24 mouse cellular contexts compared by ENCODE assay signal in the genomic region with DNA sequence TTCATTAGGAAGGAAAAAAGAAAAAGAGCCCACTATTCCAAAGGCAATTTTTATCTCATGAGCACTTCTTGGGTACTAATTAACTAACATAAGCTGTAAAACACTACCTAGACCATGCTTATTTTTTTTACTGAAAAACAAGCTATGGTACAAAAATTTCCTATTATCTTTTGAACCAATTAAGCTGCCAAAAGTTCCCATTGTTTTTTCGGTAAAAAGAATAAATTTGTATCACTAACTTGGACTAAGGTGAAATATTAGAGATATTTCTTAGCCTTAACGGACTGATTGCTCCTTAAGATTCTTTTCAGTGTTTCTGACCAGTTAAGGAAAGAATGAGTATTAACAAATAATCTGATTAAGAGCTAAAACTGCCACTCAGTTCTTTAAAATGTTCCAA. TPM values are rescaled to one million over a fixed set of nuclear protein-coding genes. Genes with fewer than 3 reads are reported as not detected.
DNase-seq lines count a peak whose midpoint lies in the region; ATAC-seq and TF ChIP-seq lines count a peak whose summit lies in the region.
"Had no signal": no experiment of that assay in that cellular context is flagged by ENCODE, and none has a peak within 500 bp of the region (broad histone marks: within the 10 kb centered on the region; RNA-seq: fewer than 3 reads in every experiment).

No protein-coding gene starts in this region.

- ATAC-seq in hindbrain, postnatal 0 days, result no peak
- ATAC-seq in midbrain, embryonic 16.5 days, result no peak
- no peak for ATAC-seq in hindbrain, embryonic 15.5 days (ENCODE audit: low FRiP score, low read depth)
- ATAC-seq: CD4-positive, CD25-positive, alpha-beta regulatory T cell, adult 4 months; forebrain, embryonic 16.5 days; lung, postnatal 0 days had no signal

- H3K79me2 ChIP-seq in MEL (ENCODE audit: control insufficient read depth, insufficient read depth, low read length, poor library complexity), result peaks cover 14% of the 10 kb centered on the region

- TF ChIP-seq RAD21 in MEL (IDR thresholded peaks at IDR 0.05; ENCODE audit: low read depth, low read length), result no peak

- WGBS in hindbrain, embryonic 10.5 days, result 36% methylated on average over 2 of the region's 2 CpGs
- WGBS in hindbrain, postnatal 0 days, result 59% methylated on average over 2 of the region's 2 CpGs
- 26% methylated on average over 2 of the region's 2 CpGs for WGBS in midbrain, embryonic 10.5 days
- 36% methylated on average over 2 of the region's 2 CpGs for WGBS in midbrain, embryonic 16.5 days
- WGBS in hindbrain, embryonic 15.5 days, result 42% methylated on average over 2 of the region's 2 CpGs

- no peak for TF ChIP-seq CTCF in hindbrain, postnatal 0 days (IDR thresholded peaks at IDR 0.05; ENCODE audit: low read depth)
- TF ChIP-seq CTCF in MEL (IDR thresholded peaks at IDR 0.05 in 2 of 3, conservative IDR thresholded peaks at IDR 0.05 in 1 of 3; ENCODE audit: control insufficient read depth in 1 of 3, insufficient read depth in 1 of 3, low read depth in 2 of 3, low read length in 3 of 3, poor library complexity in 1 of 3, severe bottlenecking in 1 of 3), result no peak

- H3K27me3 ChIP-seq in hindbrain, embryonic 10.5 days (ENCODE audit: insufficient read depth, poor library complexity, severe bottlenecking), result 0 out of 2 replicates have a peak, but pooled peaks cover 4% of the 10 kb centered on the region
- H3K27me3 ChIP-seq in hindbrain, postnatal 0 days (ENCODE audit: insufficient read depth, low read length), result no peaks in the 10 kb centered on the region
- peaks cover 9% of the 10 kb centered on the region; the same call in 1 of the 2 replicates for H3K27me3 ChIP-seq in midbrain, embryonic 10.5 days (ENCODE audit: low read depth, poor library complexity, severe bottlenecking)
- H3K27me3 ChIP-seq in midbrain, embryonic 16.5 days (ENCODE audit: control insufficient read depth, insufficient read depth, low read depth, low read length), result peaks cover 5% of the 10 kb centered on the region
- no peaks in the 10 kb centered on the region for H3K27me3 ChIP-seq in MEL (ENCODE audit: control insufficient read depth in 1 of 2, insufficient read depth in 2 of 2, low read length in 2 of 2)
- H3K27me3 ChIP-seq in hindbrain, embryonic 15.5 days, result peaks cover 4% of the 10 kb centered on the region; the same call in 1 of the 2 replicates

- H3K9me3 ChIP-seq in hindbrain, embryonic 10.5 days, result no peaks in the 10 kb centered on the region
- no peaks in the 10 kb centered on the region for H3K9me3 ChIP-seq in hindbrain, postnatal 0 days (ENCODE audit: low read length)
- no peaks in the 10 kb centered on the region for H3K9me3 ChIP-seq in midbrain, embryonic 10.5 days (replicated peaks)
- no peaks in the 10 kb centered on the region for H3K9me3 ChIP-seq in midbrain, embryonic 16.5 days (replicated peaks; ENCODE audit: control insufficient read depth, low read length, poor library complexity, severe bottlenecking)
- no peaks in the 10 kb centered on the region for H3K9me3 ChIP-seq in MEL (replicated peaks; ENCODE audit: insufficient read depth, low read length)
- H3K9me3 ChIP-seq in hindbrain, embryonic 15.5 days, result no peaks in the 10 kb centered on the region
- H3K9me3 ChIP-seq: embryonic facial prominence, embryonic 13.5 days; heart, embryonic 10.5 days; midbrain, embryonic 12.5 days had no signal

- DNase-seq in hindbrain, embryonic 10.5 days (ENCODE audit: low spot score), result no peak
- no peak for DNase-seq in hindbrain, postnatal 0 days (ENCODE audit: low spot score)
- DNase-seq in midbrain, embryonic 10.5 days (ENCODE audit: low spot score), result no peak
- DNase-seq in MEL (ENCODE audit: low read depth, low spot score), result no peak
- DNase-seq in cerebellum, postnatal 36 days, result no peak
- no peak for DNase-seq in thymus, postnatal 14 days
- DNase-seq: cerebellum, adult 11-12 months; gastrocnemius, postnatal 10 days; heart, postnatal 4 days; kidney, adult 2 months; kidney, postnatal 14 days; right cerebral cortex, adult 18-20 months; right cerebral cortex, postnatal 4 days; thymus, adult 2 months had no signal

- no peak overlapping the region for H3K9ac ChIP-seq in hindbrain, postnatal 0 days (replicated peaks; ENCODE audit: low read length)
- H3K9ac ChIP-seq in midbrain, embryonic 16.5 days (ENCODE audit: low read depth, low read length), result no peak overlapping the region
- H3K9ac ChIP-seq in MEL (ENCODE audit: control insufficient read depth, low read depth, low read length, poor library complexity, severe bottlenecking), result no peak overlapping the region
- no peak overlapping the region for H3K9ac ChIP-seq in hindbrain, embryonic 15.5 days
- H3K9ac ChIP-seq: embryonic facial prominence, embryonic 13.5 days had no signal

- peaks cover 40% of the 10 kb centered on the region for H3K4me1 ChIP-seq in hindbrain, embryonic 10.5 days (replicated peaks)
- no peaks in the 10 kb centered on the region for H3K4me1 ChIP-seq in hindbrain, postnatal 0 days (ENCODE audit: insufficient read depth, low read length)
- H3K4me1 ChIP-seq in midbrain, embryonic 10.5 days, result peaks cover 49% of the 10 kb centered on the region
- peaks cover 15% of the 10 kb centered on the region for H3K4me1 ChIP-seq in midbrain, embryonic 16.5 days (ENCODE audit: control insufficient read depth, insufficient read depth, low read length)
- 0 out of 4 replicates have a peak, but pooled peaks cover 0 to 9% of the 10 kb centered on the region in 2 experiments for H3K4me1 ChIP-seq in MEL (ENCODE audit: control insufficient read depth in 1 of 2, insufficient read depth in 2 of 2, low read length in 2 of 2)
- H3K4me1 ChIP-seq in hindbrain, embryonic 15.5 days (replicated peaks), result peaks cover 21% of the 10 kb centered on the region
- H3K4me1 ChIP-seq: heart, embryonic 10.5 days had no signal

- H3K4me2 ChIP-seq in hindbrain, postnatal 0 days (ENCODE audit: low read depth, low read length), result no peak overlapping the region
- H3K4me2 ChIP-seq in midbrain, embryonic 16.5 days (ENCODE audit: low read length), result no peak overlapping the region
- peak overlapping the region; percentile 99; the same call in 1 of the 2 replicates for H3K4me2 ChIP-seq in hindbrain, embryonic 15.5 days

- no peak for TF ChIP-seq POLR2A in MEL (IDR thresholded peaks at IDR 0.05; ENCODE audit: control insufficient read depth in 1 of 2, insufficient read depth in 1 of 2, low read depth in 1 of 2, low read length in 2 of 2, poor library complexity in 1 of 2)

- peak overlapping the region; percentile 93 for H3K4me3 ChIP-seq in hindbrain, embryonic 10.5 days
- H3K4me3 ChIP-seq in hindbrain, postnatal 0 days (ENCODE audit: low read length), result no peak overlapping the region
- H3K4me3 ChIP-seq in midbrain, embryonic 10.5 days, result peak overlapping the region; percentile 89
- H3K4me3 ChIP-seq in midbrain, embryonic 16.5 days (ENCODE audit: low read depth, low read length), result no peak overlapping the region
- H3K4me3 ChIP-seq in MEL (ENCODE audit: control insufficient read depth in 1 of 2, insufficient read depth in 1 of 2, low read depth in 2 of 2, low read length in 2 of 2), result no peak overlapping the region
- no peak overlapping the region for H3K4me3 ChIP-seq in hindbrain, embryonic 15.5 days
- H3K4me3 ChIP-seq: erythroblast, embryonic 14.5 days had no signal

- no peaks in the 10 kb centered on the region for H3K36me3 ChIP-seq in hindbrain, embryonic 10.5 days
- H3K36me3 ChIP-seq in hindbrain, postnatal 0 days (ENCODE audit: insufficient read depth, low read length), result no peaks in the 10 kb centered on the region
- H3K36me3 ChIP-seq in midbrain, embryonic 10.5 days, result no peaks in the 10 kb centered on the region
- H3K36me3 ChIP-seq in midbrain, embryonic 16.5 days (ENCODE audit: control insufficient read depth, insufficient read depth, low read length), result no peaks in the 10 kb centered on the region
- H3K36me3 ChIP-seq in MEL (ENCODE audit: control insufficient read depth in 1 of 2, insufficient read depth in 2 of 2, low read length in 2 of 2), result peaks cover 0 to 11% of the 10 kb centered on the region in 2 experiments; a peak in 2 of 4 replicates
- no peaks in the 10 kb centered on the region for H3K36me3 ChIP-seq in hindbrain, embryonic 15.5 days
- H3K36me3 ChIP-seq: embryonic facial prominence, embryonic 13.5 days; heart, embryonic 10.5 days; midbrain, embryonic 12.5 days had no signal

- no peak overlapping the region for H3K27ac ChIP-seq in hindbrain, embryonic 10.5 days
- no peak overlapping the region for H3K27ac ChIP-seq in hindbrain, postnatal 0 days
- H3K27ac ChIP-seq in midbrain, embryonic 10.5 days (replicated peaks), result no peak overlapping the region
- H3K27ac ChIP-seq in midbrain, embryonic 16.5 days (ENCODE audit: low read length), result no peak overlapping the region
- no peak overlapping the region for H3K27ac ChIP-seq in MEL (ENCODE audit: control insufficient read depth, low read depth, low read length)
- H3K27ac ChIP-seq in hindbrain, embryonic 15.5 days (replicated peaks), result no peak overlapping the region
- H3K27ac ChIP-seq: embryonic facial prominence, embryonic 13.5 days; heart, embryonic 10.5 days; midbrain, embryonic 12.5 days had no signal

- TF ChIP-seq EP300 in MEL (IDR thresholded peaks at IDR 0.05; ENCODE audit: low read depth in 1 of 2, low read length in 2 of 2), result no peak

RNA-seq across cellular contexts. Expression of a gene that starts 3.6 kb away (rescaled TPM):
- polyA plus RNA-seq in hindbrain, embryonic 10.5 days (2016; fragmentation: Nextera tagmentation; extraction: Ambion mirVana), result 5.1 and 12.6 TPM in 2 replicates
- total RNA-seq in hindbrain, postnatal 0 days (2014; rRNA removed), result 9.0 and 11.1 TPM in 2 replicates
- 1.6 and 1.8 TPM in 2 replicates for polyA plus RNA-seq in hindbrain, postnatal 0 days (2015; fragmentation: Nextera tagmentation; extraction: Ambion mirVana)
- polyA plus RNA-seq in midbrain, embryonic 10.5 days (2016; fragmentation: Nextera tagmentation; extraction: Ambion mirVana), result 5.8 and 11.9 TPM in 2 replicates
- 0.84 and 1.4 TPM in 2 replicates for polyA plus RNA-seq in midbrain, embryonic 16.5 days (2015; fragmentation: Nextera tagmentation; extraction: Ambion mirVana)
- total RNA-seq in MEL (2012; rRNA removed), result 5.0 and 5.3 TPM in 2 replicates
- 10 to 100 TPM; 10.2 to 22.8 TPM for polyA plus RNA-seq in MEL (2012; ENCODE audit: insufficient read depth in 1 of 2, insufficient read length in 2 of 2, low read depth in 1 of 2, low replicate concordance in 2 of 2, missing spikeins in 1 of 2)
- polyA plus RNA-seq in hindbrain, embryonic 15.5 days (2015; fragmentation: Nextera tagmentation; extraction: Ambion mirVana), result 2.1 and 2.2 TPM in 2 replicates
- polyA plus RNA-seq: erythroblast, embryonic 14.5 days had no signal

RNA-seq across cellular contexts. Expression of a gene that starts 7.9 kb away (rescaled TPM):
- polyA plus RNA-seq in hindbrain, embryonic 10.5 days (2016; fragmentation: Nextera tagmentation; extraction: Ambion mirVana), result 1.7 and 2.1 TPM in 2 replicates
- 7.5 and 8.8 TPM in 2 replicates for total RNA-seq in hindbrain, postnatal 0 days (2014; rRNA removed)
- 2.7 and 3.3 TPM in 2 replicates for polyA plus RNA-seq in hindbrain, postnatal 0 days (2015; fragmentation: Nextera tagmentation; extraction: Ambion mirVana)
- polyA plus RNA-seq in midbrain, embryonic 10.5 days (2016; fragmentation: Nextera tagmentation; extraction: Ambion mirVana), result 1.5 and 2.0 TPM in 2 replicates
- 3.2 and 3.5 TPM in 2 replicates for polyA plus RNA-seq in midbrain, embryonic 16.5 days (2015; fragmentation: Nextera tagmentation; extraction: Ambion mirVana)
- total RNA-seq in MEL (2012; rRNA removed), result 0.12 and 0.13 TPM in 2 replicates
- polyA plus RNA-seq in MEL (2012; ENCODE audit: insufficient read depth in 1 of 2, insufficient read length in 2 of 2, low read depth in 1 of 2, low replicate concordance in 2 of 2, missing spikeins in 1 of 2), result under 1 TPM in 1 of 2 experiments, not detected in 1; 0.33 TPM
- polyA plus RNA-seq in hindbrain, embryonic 15.5 days (2015; fragmentation: Nextera tagmentation; extraction: Ambion mirVana), result 4.7 and 7.3 TPM in 2 replicates
- total RNA-seq: granulocyte monocyte progenitor cell, adult 5-6 weeks had no signal
- polyA plus RNA-seq: CD4-positive, CD25-positive, alpha-beta regulatory T cell, adult 4 months had no signal

Comparison
In these comparisons a context has a peak if more than half of its experiments do, and no peak if none do; other contexts are left out.
1. H3K4me3 ChIP-seq: peak in hindbrain, embryonic 10.5 days (single experiment) and midbrain, embryonic 10.5 days (single experiment); none in hindbrain, postnatal 0 days (single experiment), midbrain, embryonic 16.5 days (single experiment), MEL (0 of 2) and hindbrain, embryonic 15.5 days (single experiment).